Mouse (Mus musculus) splenic B cell, adult 2 months (primary cell): ENCODE measurements around the gene Rpgr.

ENCODE experiments used
- DNase-seq: peaks from one replicate; pipeline ENCODE4 v3.0.0-alpha.2; 2011; ENCODE audit warnings: low read depth, low spot score
- H3K27me3 ChIP-seq: 2 replicates; pipeline ENCODE4 v1.6.1; 2012; ENCODE audit warnings: mild to moderate bottlenecking, low read length, moderate library complexity, mixed read lengths; ENCODE audit not compliant: control insufficient read depth, poor library complexity, insufficient read depth, severe bottlenecking
- H3K36me3 ChIP-seq: 2 replicates; pipeline ENCODE4 v1.6.1; 2012; ENCODE audit warnings: mild to moderate bottlenecking, low read length, moderate library complexity, mixed read lengths; ENCODE audit not compliant: control insufficient read depth, poor library complexity, insufficient read depth, severe bottlenecking

Gene Rpgr

DNA sequence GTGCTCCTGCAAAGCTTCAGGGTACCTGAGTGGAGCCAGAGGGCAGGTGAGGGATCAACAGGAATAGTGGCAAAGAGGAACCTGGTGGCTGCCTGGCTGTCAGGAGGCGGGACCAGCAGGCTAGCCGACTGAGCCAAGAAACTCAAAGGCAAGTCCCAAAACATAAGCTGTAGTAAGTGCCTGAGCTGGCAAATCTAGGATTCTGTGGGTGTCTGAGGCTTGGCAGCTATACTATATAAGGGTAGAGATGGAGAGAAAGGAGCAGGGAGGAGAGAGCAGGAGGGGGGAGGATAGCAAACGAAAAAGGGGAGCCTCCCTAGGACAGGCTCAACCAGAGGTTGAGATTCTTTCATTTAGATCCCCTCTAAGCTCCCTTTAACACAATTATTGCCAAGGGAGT, 100.9 kb downstream of the Rpgr start:
- Histone ChIP-seq H3K36me3 (no peaks in the 10 kb centered on the region), H3K27me3 (no peaks in the 10 kb centered on the region)
- no peak for DNase-seq

DNA sequence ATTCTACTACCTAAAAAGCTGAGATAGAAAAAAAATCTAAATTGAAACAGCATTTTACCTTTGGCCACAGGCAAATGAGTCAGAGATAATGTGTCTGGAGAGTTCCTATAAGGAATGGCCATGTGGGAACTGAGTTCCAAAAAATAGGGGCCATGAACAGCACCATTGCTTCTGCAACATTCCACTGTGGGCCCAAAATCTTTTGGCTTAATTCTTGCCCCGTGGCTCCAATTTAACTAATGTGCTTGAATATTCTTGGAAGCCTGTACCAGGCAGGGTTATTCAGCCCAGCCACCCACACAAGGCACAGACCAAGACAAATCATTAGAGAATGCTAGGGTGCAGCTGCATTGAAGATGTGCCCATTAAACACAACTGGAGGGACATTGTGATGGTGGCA, 106.0 kb downstream of the Rpgr start:
- Histone ChIP-seq H3K27me3 (no peaks in the 10 kb centered on the region), H3K36me3 (no peaks in the 10 kb centered on the region)
- DNase-seq, result no peak

DNA sequence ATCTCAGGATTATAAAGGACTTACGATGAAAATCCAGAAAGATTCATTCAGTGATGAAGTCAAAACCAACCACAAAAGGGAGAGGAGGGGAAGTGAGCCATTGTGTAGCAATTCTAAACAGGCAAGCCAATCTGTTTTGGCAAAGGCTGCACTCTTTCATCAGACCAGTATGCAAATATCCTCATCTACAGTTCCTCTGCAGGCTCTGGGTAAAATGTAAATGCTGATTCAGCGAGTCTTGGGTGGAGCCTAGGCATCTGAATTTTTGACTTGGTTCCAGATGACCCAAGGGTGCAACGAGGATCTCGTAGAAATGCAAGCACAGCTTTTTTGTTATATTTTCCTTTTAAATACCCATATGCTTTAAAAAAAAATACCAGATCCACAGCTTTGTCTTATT, 108.2 kb downstream of the Rpgr start:
- Histone ChIP-seq H3K27me3 (no peaks in the 10 kb centered on the region), H3K36me3 (no peaks in the 10 kb centered on the region)
- no peak for DNase-seq

DNA sequence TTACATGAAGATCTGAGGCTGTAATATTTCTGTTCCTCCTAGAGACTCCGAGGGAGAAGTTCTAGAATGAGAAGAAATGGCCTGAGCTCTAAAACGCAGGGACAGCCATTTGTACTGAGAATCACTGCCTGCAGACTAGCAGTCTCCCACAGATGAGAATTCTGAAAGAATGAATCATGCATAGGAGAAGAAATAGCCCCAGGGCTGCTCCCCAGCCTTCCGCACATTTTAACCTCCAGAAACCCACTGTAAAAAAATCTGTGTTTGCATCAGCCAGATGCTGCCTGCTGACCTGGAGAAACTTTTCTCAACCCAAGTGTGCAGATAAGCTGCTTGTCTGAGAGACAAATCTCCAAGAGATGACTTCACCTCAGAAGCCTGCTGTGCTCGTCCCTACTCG, 111.2 kb downstream of the Rpgr start:
- DNase-seq, result no peak
- H3K27me3 ChIP-seq, result no peaks in the 10 kb centered on the region

DNA sequence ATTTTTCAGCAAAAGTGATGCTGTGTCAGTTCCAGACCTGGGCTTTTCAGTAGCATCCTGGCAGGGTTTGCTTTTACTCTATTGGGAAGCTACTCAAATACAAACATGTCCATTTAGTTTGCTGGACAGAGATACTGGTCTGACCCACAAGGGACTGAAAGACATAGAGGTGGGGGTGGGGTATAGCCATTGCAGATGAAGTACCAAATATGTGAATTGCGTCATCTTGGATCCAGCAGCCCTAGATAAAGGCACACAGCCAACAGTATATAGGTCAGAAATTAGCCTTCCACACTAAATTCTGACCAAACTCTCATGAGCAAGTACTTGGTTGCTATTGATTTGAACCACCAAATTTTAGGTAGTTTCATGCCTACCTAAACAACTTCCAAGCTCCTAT, 114.0 kb downstream of the Rpgr start:
- no peak for DNase-seq
- Histone ChIP-seq H3K27me3 (no peaks in the 10 kb centered on the region), H3K36me3 (no peaks in the 10 kb centered on the region)

More for the DNA sequence above, 111.2 kb downstream of the Rpgr start:
- H3K36me3 ChIP-seq, result no peaks in the 10 kb centered on the region

DNA sequence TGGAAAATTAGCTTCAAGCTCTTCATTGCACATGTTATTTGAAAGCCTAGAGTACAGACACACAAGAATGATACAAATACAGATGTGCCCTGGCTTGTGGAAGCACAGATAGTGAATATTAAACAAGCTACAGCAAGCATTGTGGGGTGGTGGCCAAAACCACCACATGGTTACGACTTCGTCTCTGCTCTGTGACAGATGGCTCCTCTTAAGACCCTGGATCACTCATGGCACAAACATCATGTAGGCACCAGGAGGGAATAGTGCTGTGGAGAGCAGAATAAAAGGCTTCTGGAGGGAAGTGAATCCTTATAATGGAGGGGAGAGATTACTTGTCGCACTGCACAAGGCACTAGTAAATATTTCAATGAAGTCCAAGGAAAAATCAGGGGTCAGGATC, 120.9 kb downstream of the Rpgr start:
- no peak for DNase-seq
- H3K27me3 ChIP-seq, result no peaks in the 10 kb centered on the region
- no peaks in the 10 kb centered on the region for H3K36me3 ChIP-seq

DNA sequence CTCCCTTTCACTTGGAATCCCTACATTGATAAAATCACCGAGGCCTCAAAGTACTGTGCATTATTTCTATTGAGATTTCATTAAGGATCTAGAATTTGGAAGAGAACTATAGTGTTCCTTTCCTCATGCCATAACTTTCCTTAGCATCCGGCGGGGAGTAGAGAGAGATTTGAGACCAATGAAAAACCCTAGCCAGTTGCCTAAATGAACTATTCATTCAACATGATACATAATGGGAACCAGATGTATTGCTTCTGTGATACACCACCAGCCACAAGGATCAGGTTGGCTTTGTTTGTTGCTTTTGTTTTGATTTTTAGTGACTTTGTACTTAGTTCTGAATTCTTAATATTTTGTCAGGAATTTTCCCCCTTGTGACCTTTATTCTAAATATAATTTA, 136.3 kb downstream of the Rpgr start:
- no peaks in the 10 kb centered on the region for H3K36me3 ChIP-seq

DNA sequence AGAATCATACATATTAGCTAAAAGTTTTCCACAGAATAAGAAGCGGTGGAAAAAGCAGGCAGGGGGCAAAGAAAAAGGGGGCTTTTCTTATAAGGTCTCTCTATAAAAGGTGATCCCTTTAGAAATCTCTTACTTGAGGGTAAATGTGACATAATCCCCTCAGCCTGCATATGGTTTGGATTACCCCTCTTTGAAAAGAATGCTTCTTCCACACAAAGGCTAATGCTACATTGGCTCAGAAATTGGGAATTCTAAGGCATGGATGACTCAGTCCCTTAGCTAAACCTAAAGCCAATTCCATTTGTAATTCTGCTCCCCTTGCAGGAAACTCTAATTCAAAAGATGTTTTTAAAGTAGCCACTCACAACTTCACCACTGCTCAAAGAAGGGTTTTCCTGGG, 136.7 kb downstream of the Rpgr start:
- H3K27me3 ChIP-seq, result no peaks in the 10 kb centered on the region

More for the DNA sequence above, 136.3 kb downstream of the Rpgr start:
- no peaks in the 10 kb centered on the region for H3K27me3 ChIP-seq
- no peak for DNase-seq

DNA sequence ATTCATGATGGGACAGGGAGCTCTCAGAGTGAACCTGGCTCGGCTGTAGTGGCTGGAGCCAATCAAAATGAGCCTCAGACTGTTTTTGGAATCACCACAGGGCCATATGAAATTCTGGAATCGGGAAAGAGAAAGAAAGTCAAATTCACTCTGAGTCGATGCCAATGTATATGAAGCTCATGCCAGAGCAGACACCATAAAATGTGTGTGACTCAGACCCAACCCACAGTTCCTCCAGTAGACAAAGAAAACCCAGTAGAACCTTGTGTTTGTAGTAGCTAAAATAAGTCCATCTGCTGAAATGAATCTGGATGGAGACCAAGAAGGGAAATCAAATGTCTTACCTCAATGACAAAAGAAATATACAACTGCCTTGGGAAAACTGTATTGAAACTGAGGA, 142.8 kb downstream of the Rpgr start:
- no peaks in the 10 kb centered on the region for H3K27me3 ChIP-seq
- DNase-seq, result no peak
- H3K36me3 ChIP-seq, result no peaks in the 10 kb centered on the region

More for the DNA sequence above, 136.7 kb downstream of the Rpgr start:
- no peaks in the 10 kb centered on the region for H3K36me3 ChIP-seq
- DNase-seq, result no peak

DNA sequence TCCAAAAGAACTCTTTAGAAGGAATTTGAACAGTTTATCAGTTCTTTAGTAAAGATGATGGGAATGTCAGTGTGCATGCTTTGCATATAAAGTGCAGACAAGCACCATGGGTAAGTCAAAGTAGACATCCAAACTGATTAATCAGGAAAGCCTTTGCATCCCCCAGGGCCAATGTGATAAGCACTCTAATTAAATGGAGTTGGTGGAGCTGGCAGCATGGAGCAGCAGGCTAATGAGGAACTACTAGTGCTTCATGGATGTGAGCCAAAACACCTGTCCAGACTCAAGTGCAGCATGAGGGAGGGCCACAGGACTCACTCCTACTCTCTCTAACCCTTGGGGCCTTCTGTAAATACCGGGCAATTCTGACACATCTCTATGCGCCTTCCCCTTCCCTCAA, 145.2 kb downstream of the Rpgr start:
- H3K27me3 ChIP-seq, result no peaks in the 10 kb centered on the region
- H3K36me3 ChIP-seq, result no peaks in the 10 kb centered on the region
- no peak for DNase-seq

DNA sequence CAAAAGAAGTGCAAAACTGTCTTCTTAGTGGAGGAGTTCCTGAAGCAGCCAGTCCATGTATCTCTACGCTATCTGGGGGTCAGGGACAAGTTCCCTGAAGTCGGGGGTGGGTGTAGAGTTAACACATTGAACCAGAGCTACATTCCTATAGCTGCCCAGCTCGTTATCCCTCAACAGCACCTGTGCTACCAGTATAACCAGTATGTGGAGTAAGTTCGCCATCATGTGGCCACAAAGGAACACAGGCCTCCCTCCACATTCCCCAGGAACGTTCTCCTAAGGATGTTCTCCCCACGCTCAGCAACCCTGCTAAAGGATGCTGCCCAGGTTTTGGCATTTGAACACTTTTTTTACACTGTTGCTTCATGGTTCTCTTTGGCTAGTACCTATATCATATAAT, 146.0 kb downstream of the Rpgr start:
- no peaks in the 10 kb centered on the region for H3K36me3 ChIP-seq
- no peaks in the 10 kb centered on the region for H3K27me3 ChIP-seq
- peak; percentile 0 for DNase-seq

DNA sequence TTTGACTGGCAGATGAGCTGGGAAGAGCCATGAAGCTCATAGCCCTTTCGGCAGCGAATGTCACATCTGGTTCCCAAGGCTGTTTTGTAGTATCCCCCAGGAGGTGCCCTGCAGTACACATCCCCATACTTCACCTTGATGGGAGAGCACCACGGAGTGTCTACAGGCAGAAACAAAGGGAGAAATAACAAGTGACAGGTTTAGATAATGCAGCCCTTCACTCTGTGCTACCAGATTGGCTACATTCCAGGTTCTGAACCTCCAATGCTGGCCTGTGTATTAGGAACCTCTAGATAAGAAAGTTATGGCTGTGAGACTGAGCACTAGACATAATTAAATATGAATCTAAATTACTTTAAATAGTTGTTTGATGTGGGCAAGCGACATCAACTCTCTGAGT, 147.3 kb downstream of the Rpgr start:
- no peak for DNase-seq
- no peaks in the 10 kb centered on the region for H3K36me3 ChIP-seq
- H3K27me3 ChIP-seq, result no peaks in the 10 kb centered on the region

DNA sequence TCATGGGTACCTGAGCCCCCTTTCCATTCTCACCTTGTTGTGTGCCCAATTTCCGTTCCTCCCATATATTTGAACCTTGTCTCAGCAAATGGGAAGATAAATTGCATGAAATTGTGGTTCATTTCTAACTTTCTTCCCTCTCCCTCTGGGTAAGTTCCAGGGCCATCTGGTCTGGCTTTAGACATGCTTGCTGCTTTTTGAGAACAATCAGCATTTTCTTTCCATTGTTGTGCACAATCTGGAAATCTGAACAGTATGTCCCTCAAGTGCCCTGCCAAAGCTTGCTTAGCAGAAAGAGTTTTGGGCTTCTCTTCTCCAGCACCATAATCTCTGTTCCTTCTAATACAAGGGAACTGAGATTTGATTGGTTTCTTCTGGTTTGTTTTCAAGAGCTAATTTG, 152.9 kb downstream of the Rpgr start:
- no peaks in the 10 kb centered on the region for H3K36me3 ChIP-seq
- DNase-seq, result no peak
- no peaks in the 10 kb centered on the region for H3K27me3 ChIP-seq

DNA sequence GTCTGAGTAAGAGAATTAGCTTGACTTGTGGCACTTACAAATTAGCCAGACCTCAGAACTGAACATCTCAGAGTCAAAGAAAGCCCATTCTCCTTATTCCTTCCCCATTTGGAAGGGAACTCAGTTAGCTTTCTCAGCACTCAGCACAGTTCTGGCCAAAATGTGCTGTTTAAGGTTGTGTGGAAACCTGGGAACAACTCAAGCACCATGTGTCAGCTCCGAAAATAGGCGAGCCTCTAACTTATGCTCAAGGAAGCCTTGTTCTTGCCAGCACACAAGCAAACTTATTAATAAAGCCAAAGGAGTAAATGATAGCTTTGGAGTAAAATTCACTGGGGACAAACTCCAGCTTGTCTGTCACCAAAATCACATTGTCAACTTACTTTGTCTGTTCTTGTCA, 153.4 kb downstream of the Rpgr start:
- DNase-seq, result no peak
- no peaks in the 10 kb centered on the region for H3K27me3 ChIP-seq
- H3K36me3 ChIP-seq, result no peaks in the 10 kb centered on the region

DNA sequence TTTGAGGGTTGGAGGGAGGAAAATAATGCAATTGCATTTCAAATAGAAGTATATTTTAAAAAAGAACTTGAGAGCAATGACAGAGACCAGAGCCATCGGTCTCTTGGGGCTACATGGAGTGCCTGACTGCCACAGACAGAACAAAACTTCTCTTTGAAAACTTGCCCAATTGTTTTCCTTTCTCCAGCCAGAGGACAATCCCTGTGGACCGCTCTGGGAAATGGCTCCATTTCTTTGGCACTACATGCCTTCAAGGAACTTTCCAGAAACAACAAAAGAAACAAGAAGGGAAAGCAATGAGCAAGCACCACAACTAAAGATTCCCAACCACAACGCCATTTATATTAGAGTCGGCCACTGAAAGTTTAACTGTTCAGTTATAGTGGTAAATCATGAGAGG, 154.5 kb downstream of the Rpgr start:
- no peak for DNase-seq
- no peaks in the 10 kb centered on the region for H3K36me3 ChIP-seq
- no peaks in the 10 kb centered on the region for H3K27me3 ChIP-seq

DNA sequence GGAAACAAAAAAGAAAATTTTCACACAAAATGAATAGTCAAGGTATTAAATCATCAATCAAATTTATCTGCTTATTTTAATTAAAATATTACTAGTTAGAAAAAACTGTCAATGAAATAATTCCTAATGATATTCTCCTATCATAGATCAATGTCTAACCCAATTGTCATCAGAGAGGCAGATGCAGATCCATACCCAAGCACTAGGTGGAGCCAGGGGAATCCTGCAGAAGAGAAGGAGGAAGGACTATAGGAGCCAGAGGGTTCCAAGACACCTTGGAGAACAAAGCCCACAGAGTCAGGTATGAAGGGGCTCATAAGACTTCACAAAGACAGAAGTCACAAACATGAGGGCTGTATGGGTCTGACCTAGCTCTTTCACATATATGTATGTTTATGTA, 182.1 kb downstream of the Rpgr start:
- no peaks in the 10 kb centered on the region for H3K36me3 ChIP-seq
- no peaks in the 10 kb centered on the region for H3K27me3 ChIP-seq
- DNase-seq, result no peak
